Mouse (Mus musculus): ENCODE results near the gene Arid5a. TPM values are rescaled to one million over a fixed set of nuclear protein-coding genes. Genes with fewer than 3 reads are reported as not detected.

Gene Arid5a
- total RNA-seq, 1 experiment from 2014 or later: 23.1 TPM

DNA sequence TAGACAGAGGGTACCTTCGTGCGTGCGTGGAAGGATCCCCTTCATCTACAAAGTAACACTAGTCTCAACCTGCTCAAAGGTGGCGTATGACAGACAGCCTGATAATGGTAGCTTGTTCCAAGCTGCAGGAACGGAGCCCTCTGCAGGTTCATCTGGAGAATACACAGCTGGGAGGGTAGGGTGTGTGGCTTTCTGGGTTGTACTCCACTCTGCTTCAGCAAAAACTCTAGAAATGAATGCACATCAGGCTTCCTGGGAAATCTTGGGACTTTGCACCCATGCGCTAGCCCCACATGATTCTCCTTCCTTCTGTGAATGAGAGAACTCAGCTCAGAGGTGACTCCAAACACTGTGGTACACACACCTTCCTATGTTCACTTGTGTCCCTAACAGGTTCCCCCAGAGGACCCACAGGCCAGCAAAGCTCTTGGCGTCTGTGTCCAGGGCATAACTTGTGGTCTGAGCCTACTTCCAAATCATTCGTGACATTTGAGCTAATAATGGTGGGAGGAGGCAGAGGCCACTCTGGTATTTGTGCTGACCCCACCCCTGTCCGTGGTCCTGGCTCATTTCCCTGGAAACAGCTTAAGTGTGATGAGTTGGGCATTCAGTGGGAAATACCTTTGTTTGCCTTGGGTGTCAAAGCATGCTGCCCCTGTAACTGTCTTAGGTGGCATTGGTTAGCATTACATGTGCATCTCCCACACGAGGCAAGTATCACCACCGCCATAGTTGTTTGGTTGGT is 14.5 kb downstream of the Arid5a start:
- ATAC-seq (replicated peaks; ENCODE audit: low read depth, poor library complexity, severe bottlenecking): peak; percentile 40; the same call in 1 of the 2 replicates

DNA sequence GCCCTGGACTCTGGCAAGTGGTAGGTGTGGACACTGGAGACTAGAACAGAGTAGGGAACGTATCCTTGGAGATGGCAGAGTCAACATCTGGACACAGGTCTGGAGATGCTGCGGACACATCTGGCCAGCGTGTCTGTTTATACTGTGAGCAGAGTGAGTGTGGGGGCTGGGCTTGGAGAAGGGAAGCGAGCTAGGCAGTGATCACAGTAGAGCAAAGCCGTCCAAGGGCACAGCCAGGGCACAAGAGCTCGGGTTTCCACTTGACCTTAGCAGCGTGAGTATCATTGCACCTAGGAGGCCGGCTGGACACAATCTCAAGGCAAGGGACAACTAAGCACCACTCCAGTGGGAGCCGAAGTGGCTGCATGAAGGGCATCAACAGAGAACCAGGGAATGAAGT is 15.5 kb downstream of the Arid5a start:
- no peak for ATAC-seq (replicated peaks; ENCODE audit: low read depth, poor library complexity, severe bottlenecking)

- ATAC-seq (replicated peaks; ENCODE audit: low read depth, poor library complexity, severe bottlenecking): peak; percentile 77
Measured at GRCm38 (mm10) chr1:36323746-36324448, 16.4 kb downstream of the Arid5a start.

DNA sequence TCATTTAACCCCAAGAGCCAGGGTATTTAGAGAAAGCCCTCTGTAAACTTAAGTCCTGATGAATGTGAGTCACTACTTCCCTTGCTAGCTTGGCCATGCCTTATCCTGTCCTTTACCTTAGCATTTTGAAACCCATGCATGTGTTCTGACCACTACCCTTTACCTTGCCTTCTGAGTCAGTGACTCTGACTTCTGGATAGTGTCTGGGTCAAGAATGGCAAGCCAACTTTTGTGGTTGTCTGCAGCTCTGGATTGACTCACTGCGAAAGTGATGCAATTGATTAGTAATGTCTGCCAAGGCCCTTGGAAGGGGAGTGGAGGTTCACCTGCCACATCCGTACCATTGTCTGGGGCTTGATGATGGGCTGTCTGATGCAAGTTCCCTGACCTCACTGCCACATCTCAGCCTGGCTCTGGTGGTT is 18.4 kb downstream of the Arid5a start:
- no peak for ATAC-seq (replicated peaks; ENCODE audit: low read depth, poor library complexity, severe bottlenecking)

DNA sequence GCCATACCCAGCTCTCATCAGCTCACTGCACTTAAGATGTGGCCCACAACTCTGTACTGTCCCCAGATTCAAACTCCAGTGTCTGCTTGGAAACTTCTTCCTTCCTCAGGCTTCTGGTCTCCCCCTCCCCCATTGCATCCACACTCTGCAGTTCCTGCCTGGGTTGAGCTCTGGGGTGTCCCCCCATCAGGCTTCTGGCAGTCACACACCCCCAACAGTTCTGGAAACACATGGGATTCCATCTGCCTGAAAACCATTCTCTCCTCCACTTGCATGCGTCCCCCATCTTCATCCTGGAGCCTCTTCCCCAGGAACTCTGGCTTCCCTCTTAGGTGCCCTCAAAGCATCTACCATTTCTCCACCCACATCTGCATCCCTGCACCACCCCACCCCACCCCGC is 19.3 kb downstream of the Arid5a start:
- no peak for ATAC-seq (replicated peaks; ENCODE audit: low read depth, poor library complexity, severe bottlenecking)

GRCm38 (mm10) chr1:36331743-36332142 is 24.2 kb downstream of the Arid5a start:
- no peak for ATAC-seq (replicated peaks; ENCODE audit: low read depth, poor library complexity, severe bottlenecking)

DNA sequence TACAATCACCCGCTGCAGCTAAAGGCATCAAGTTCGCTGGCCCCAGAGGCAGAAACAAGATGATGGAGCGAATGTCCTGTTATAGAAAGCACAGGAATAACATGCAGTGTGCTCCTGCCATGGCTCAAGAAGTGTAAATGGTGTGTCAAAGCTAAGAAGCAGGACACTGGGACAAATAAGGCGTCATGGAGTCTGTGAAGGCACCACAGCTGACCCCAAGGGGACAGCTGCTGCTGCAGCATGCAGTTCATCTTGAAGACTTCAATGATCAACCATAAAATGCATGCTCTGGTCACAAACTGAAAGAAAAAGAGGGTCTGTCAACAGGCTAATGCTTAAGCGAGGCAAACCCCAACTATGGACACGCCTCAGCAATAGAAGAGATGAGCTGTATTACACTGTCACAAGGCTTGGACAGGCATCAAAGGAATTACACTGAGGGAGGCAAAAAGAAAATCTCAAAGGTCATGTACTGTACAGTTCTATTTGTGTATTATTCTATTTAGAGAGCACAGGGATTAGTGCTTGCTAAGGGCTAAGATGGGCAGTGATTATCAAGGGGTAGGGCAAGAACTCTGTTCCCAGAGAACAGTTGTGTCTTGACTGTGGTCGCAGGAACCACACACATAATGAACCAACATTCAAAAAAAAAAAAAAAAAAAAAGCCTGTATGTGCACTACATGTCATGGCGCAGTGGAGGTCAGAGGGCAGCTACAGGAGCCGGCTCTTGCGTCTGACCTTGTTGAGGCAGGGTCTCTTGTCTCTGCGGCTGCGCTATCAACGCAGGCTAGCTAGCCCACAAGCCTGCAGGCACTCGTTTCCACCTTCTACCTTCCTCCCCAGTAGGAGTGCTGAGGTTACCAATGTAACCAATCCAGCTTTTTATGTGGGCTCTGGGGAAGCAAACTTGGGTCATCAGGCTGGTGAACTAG is 25.7 kb downstream of the Arid5a start:
- ATAC-seq (replicated peaks; ENCODE audit: low read depth, poor library complexity, severe bottlenecking): no peak

DNA sequence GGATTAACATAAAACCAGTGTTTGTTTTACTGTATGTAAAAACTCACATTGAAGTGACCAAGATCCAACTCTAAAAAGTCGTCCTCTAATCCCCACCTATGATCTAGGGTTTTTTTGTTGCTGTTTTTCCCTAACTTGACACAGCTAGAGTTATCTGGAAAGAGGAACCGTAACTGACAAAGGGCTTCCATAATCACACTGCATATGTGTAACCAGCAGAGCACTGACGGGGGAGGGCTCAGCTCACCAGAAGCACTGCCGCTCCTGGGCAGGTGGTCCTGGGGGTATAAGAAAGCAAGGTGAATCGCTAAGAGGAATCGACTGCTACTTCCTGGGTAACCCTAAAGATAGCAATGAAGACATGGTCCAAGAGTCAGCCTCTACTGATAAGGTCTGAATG is 35.0 kb downstream of the Arid5a start:
- no peak for ATAC-seq (replicated peaks; ENCODE audit: low read depth, poor library complexity, severe bottlenecking)

GRCm38 (mm10) chr1:36352351-36352750 is 44.8 kb downstream of the Arid5a start:
- ATAC-seq (replicated peaks; ENCODE audit: low read depth, poor library complexity, severe bottlenecking): no peak

DNA sequence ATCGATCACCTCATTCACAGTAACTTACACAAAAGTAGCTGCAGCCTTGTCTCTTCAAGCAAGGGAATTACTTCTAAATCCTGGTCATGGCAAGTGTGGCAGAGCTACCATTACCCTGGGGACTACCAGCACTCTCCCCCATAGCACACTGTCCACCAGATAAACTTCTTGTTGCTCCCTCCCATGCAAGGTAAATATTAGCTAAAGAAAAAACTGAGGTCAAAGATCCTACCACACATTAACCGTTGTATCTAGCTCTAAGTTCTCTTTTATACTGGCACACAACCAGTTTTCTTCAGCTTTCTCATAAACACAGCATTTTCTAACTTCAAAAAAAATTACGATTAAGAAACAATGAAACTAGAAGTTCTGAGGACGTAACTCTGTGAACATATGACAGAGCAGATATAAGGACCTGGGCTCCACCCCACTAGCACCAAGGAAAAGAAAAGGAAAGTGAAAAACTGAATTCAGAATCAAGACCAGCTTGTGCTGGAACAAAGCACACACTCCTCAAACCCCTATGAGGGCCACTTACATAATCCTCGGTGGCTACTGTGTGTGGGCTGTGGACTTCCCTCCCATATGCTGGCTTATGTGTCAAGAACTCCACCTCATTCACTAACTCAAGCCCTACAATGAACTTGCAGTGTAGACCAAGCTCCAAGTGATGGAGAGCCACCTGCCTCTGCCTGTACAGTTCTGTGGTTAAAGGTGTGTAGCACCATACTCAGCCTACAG is 49.6 kb downstream of the Arid5a start:
- ATAC-seq (replicated peaks; ENCODE audit: low read depth, poor library complexity, severe bottlenecking): no peak

GRCm38 (mm10) chr1:36367698-36368097 is 60.2 kb downstream of the Arid5a start:
- ATAC-seq (replicated peaks; ENCODE audit: low read depth, poor library complexity, severe bottlenecking): no peak

DNA sequence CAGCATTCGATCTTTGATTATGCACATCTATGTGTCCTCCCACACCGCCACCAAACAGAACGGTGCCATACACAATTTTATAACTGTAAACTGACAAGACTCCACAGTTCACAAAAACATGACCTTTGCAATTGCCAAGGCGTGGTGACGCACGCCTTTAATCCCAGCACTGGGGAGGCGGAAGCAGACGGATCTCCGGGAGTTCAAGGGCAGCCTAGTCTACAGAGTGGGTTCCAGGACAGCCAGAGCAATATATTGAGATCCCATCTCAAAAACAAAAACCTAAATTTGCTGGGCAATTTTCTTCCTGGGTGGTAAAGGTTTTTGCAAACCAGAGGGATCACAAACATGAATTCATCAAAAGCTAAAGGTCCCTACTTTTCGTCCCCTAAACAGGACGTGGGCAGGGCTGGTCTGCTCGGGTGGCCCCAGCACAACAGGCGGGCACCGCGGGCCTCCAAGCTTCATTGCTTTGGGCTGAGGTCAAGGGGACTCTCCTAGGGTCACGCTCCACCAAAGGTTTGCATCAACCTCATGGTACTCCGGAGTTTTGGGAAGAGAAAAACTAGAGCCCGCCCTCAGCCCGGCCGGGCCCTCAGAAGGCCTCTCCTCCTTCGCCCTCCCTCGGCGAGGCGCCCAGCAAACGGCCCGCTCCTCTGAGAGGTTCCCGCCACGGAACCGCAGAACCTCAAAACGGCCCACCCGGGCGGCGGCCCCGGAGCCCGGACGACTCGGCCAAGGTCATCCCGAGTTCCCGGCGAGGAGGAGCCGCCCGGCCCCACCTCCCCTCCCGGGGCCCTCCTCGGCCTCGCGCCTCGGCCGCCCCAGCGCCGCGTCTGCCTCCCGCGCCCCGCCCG is 60.8 kb downstream of the Arid5a start:
- ATAC-seq (replicated peaks; ENCODE audit: low read depth, poor library complexity, severe bottlenecking): peak; percentile 53

- peak; percentile 95 for ATAC-seq (replicated peaks; ENCODE audit: low read depth, poor library complexity, severe bottlenecking)
Measured at GRCm38 (mm10) chr1:36368969-36369645, 61.6 kb downstream of the Arid5a start, which contains the start of gene Kansl3. Kansl3 (minus strand) TSS chr1:36369181.

DNA sequence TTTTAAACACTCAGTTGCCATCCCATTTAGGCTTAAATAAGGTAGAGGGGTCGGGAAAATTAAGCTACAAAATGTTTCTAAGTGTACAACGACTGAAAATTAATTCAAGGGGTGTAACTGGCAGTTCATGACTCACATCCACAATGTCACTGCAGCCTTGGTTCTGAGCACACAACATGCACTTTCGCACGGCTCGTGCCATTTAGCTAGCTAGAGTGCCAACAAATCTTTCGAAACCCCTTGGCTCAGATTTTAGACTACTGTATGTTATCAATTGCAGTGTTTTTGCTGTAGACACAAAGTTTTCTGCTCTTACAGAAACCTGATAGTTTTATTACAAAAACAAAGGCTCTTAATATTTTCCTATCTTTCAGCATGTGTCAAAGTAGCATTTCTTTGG is 63.4 kb downstream of the Arid5a start:
- no peak for ATAC-seq (replicated peaks; ENCODE audit: low read depth, poor library complexity, severe bottlenecking)

DNA sequence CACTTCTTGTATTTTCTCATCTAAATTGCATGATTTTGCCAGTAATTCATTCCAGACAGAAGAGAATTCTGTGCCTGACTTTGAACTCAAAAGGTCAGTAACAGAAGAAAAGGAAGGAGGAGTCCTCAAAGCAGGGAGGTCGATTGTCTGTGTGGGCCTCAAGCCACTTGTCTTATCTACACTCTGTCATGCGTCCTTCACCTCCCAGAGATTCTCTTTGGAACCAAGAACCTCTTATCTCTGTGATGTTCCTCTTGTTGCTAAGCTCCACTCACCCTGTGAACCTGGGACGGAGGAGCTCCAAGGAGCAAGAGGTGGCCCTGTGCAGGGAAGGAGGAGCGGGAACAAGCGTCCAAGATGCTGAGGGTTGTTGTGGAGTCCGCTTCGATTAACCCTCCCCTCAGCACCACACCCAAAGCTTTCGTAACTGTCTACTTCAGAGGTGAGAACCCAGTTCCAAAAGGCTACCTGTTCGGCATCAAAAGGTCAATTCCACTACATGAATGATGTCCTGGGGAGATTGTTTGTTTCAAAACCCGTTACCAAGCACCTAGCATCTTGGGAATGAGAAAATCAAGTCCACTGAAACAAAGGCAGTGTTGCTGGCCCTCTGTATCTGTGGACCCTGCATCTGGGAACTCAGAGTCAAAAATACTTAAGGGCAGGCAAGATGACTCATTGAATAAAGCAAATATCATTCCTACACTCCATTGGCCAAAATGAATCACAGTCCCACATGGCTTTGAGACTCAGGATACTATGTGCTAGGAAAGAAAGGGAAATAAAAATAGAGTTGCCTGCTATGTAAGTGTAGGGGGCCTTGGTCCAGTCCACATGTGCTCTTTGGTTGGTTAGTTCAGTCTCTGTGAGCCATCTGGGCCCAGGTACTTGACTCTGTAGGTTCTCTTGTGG is 64.7 kb downstream of the Arid5a start, which contains the start of gene Fer1l5:
Fer1l5 (plus strand) TSS at position 358 of the 912 bp plus-strand sequence.
- no peak for ATAC-seq (replicated peaks; ENCODE audit: low read depth, poor library complexity, severe bottlenecking)
